Mouse (Mus musculus) bone marrow macrophage, adult 2 months (primary cell): ENCODE results near the gene Slc3a2.

Experiments used
- CTCF ChIP-seq: IDR thresholded peaks from 2 replicates; pipeline ENCODE4 v1.5.1; 2012; ENCODE audit warnings: low read depth, mild to moderate bottlenecking, low read length, moderate library complexity
- POLR2A ChIP-seq: IDR thresholded peaks from 2 replicates; pipeline ENCODE4 v1.6.1; 2012; ENCODE audit warnings: mild to moderate bottlenecking, low read depth, low read length, borderline replicate concordance

DNA sequence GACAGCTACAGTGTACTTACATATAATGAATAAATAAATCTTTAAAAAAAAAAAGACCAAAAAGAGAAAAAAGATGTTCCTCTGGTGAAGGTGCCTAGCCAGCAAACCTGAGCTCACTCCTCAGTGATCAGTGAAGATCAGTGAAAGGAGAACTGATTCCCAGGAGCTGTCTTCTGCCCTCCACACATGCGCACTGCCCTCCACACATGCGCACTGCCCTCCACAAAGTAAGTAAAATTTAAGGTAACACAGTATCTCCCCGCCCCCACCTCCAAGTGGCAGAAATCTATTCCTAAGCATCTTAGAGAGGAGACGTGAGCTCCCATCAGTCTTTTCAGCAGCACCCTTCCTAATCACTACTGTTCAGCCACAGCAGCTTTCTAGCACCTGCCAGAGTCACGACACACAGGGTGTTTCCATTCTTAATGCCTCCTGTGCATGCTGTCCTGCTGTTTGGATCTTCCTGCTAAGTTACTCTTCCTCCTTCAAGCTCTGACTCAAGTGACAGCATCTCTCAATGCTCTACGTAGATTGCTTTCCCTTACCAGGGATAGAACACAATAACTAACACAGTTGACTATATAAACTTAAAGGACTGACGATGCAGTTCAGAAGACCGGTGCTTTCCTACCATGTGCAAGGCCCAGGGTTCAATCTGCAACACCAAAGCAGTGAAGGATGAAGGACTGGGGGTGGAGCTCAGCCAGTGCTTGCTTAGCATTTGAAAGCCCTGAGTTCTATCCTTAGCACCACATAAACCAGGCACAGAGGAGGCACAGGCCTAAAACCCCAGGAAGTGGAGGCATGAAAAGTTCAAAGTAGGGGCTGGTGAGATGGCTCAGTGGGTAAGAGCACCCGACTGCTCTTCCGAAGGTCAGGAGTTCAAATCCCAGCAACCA, 7.1 kb downstream of the Slc3a2 start:
- TF ChIP-seq POLR2A (no peak), CTCF (no peak)
